Mouse (Mus musculus): Measurements from ENCODE around the gene Arid4a.
"Not testable (repeated sequence)": the region's sequence is repeated elsewhere in the genome, so short reads cannot be mapped to it uniquely, and the experiment has no call there.

GRCm38 (mm10) chr12:71104275-71104674 is 88.5 kb downstream of the Arid4a start:
- TF ChIP-seq GATA1 (IDR thresholded peaks at IDR 0.05; ENCODE audit: borderline replicate concordance, low read length); FLI1 (IDR thresholded peaks at IDR 0.05; ENCODE audit: low read length): not testable (repeated sequence)

Measured in megakaryocyte, embryonic 14.5 days (primary cell).